Mouse (Mus musculus): ENCODE measurements around the gene Asb6.

Gene Asb6

GRCm38 (mm10) chr2:30830283-30830795, at the start of gene Asb6:
Gene Asb6, minus strand, starts transcription at chr2:30830333.
- no peak for ATAC-seq (ENCODE audit: low TSS enrichment)

DNA sequence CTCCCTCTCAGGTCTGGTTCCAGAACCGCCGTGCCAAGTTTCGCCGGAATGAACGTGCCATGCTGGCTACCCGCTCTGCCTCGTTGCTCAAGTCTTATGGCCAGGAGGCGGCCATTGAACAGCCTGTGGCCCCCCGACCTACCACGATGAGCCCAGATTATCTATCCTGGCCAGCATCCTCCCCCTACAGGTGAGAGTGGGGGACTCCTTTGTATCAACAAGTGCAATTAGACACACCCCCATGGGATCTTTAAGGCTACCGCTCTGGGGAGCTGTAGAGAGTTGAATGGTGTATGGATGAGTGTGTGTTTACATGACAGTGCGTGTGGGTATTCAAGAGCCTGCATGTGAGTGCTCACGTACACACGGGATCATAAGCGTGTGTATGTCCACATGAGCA, 49.3 kb upstream of the Asb6 start:
- no peak for ATAC-seq (ENCODE audit: low TSS enrichment)

- no peak for ATAC-seq (ENCODE audit: low TSS enrichment)
Observed at GRCm38 (mm10) chr2:30875621-30876432, 45.7 kb upstream of the Asb6 start.

DNA sequence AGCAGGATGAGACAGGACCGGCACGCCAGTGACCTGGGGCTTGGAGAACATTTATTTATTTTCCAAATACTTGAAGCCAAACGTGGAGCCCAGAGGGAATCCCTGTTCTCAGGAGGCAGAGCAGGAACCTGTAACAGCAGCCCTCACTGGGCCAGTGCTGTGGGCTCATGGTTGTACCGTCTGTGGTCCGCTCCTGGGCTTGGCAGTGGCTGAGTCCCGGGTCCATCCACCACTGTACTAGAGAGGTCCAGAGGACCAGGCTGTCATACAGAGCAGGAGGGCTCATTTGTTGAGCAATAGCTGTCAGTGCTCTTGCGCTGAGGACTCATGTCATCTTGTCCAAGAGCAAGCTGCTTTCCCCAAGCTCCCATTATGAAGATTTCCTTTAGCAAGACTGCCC, 45.0 kb upstream of the Asb6 start:
- no peak for ATAC-seq (ENCODE audit: low TSS enrichment)

DNA sequence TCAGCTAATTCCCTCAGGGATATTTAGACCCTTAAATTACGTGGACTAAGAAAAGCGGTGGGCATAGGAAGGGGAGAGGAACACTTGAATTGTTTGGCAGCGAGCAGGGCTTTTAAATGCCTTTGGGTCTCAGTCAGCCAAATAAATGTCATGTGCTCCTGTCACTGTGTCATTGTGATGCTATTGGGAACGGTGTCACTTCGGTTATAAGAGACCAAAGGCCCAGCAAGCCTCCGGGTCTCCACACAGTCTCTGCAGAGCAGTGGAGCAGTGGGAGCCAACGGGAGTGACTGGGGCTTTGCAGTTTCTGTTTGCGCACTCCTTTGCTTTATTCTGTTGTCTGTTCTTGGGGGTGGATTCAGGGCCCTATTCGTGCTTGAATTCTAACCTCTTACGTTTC, 44.3 kb upstream of the Asb6 start:
- ATAC-seq (ENCODE audit: low TSS enrichment) = no peak

- ATAC-seq (ENCODE audit: low TSS enrichment) = no peak
Observed at GRCm38 (mm10) chr2:30872669-30873068, 42.5 kb upstream of the Asb6 start.

- no peak for ATAC-seq (ENCODE audit: low TSS enrichment)
Observed at GRCm38 (mm10) chr2:30870863-30871262, 40.7 kb upstream of the Asb6 start.

DNA sequence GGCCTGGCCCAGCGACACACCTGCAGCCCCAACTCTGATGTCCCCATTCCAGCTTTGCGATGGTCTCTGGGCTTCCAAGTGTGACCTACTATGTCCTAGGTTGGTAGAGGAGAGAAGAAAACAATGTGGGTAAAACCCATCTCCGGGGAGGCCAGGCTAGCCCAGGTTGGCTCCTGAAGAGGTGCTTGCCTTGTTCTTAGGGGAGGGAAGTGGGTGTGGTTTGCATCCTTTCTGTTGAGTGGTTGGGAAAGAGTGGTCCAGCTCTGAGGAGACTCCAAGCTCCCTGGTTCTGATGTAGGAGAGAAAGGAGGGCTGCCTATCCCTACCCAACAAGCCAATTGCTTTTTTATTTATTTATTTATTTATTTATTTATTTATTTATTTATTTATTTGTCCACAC, 35.3 kb upstream of the Asb6 start:
- no peak for ATAC-seq (ENCODE audit: low TSS enrichment)

DNA sequence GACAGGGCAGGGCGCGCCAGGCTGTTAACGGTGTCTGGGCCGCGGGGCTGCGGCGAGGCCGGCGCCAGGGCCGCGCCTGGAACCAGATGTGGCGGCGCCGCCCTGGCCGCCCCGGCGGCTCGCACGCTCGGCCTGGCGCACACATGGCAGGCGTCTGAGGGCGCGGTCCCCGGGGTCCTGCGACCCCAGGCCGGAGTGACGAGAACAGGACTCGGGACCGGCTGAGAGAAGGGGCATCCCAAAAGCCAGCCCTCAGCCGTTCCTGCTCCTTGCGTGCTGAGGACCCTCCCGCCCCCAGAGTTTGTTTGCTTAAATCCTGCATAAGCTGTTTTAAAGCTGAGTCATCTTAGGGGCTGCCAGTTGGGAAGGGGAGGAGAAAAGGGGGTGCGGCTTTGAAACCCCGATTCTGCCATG, 34.8 kb upstream of the Asb6 start:
- ATAC-seq (ENCODE audit: low TSS enrichment) = no peak

GRCm38 (mm10) chr2:30863574-30863973, 33.4 kb upstream of the Asb6 start:
- no peak for ATAC-seq (ENCODE audit: low TSS enrichment)

GRCm38 (mm10) chr2:30862081-30862480, 31.9 kb upstream of the Asb6 start:
- ATAC-seq (ENCODE audit: low TSS enrichment) = no peak

GRCm38 (mm10) chr2:30859782-30860181, 29.6 kb upstream of the Asb6 start:
- no peak for ATAC-seq (ENCODE audit: low TSS enrichment)

GRCm38 (mm10) chr2:30857076-30857475, 26.9 kb upstream of the Asb6 start:
- ATAC-seq (ENCODE audit: low TSS enrichment) = 0 out of 2 replicates have a peak, but pooled peaks have one; percentile 41

GRCm38 (mm10) chr2:30852771-30853313, 22.7 kb upstream of the Asb6 start:
- ATAC-seq (ENCODE audit: low TSS enrichment) = no peak

- no peak for ATAC-seq (ENCODE audit: low TSS enrichment)
Observed at GRCm38 (mm10) chr2:30850581-30850980, 20.4 kb upstream of the Asb6 start.

DNA sequence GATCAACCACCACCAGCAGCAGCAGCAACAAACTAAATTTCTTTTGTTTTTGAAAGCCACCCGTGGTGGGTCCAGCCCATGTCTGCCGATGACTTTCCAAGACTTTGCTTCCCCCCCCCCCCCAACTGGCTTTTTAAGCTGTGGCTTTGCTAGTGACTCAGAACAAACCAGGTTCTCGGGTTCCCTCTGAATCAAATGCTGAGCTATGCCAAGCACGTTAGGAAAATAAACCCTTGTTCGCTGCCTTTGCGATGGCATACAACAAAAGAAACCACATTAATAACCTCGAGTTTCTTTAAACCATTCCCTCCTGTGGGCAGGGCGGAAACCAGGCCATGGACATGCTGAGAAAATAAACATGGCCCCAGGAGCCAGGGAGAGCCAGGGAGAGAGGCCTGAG, 18.1 kb upstream of the Asb6 start:
- no peak for ATAC-seq (ENCODE audit: low TSS enrichment)

- ATAC-seq (ENCODE audit: low TSS enrichment) = no peak
Observed at GRCm38 (mm10) chr2:30846723-30847122, 16.6 kb upstream of the Asb6 start.

GRCm38 (mm10) chr2:30846236-30846635, 16.1 kb upstream of the Asb6 start:
- no peak for ATAC-seq (ENCODE audit: low TSS enrichment)

- ATAC-seq (ENCODE audit: low TSS enrichment) = no peak; the same call in 1 of the 2 replicates
Observed at GRCm38 (mm10) chr2:30845152-30846070, 15.3 kb upstream of the Asb6 start.

GRCm38 (mm10) chr2:30842615-30843014, 12.5 kb upstream of the Asb6 start:
- no peak; the same call in 1 of the 2 replicates for ATAC-seq (ENCODE audit: low TSS enrichment)

- ATAC-seq (ENCODE audit: low TSS enrichment) = peak; percentile 73
Observed at GRCm38 (mm10) chr2:30836238-30836990, 6.3 kb upstream of the Asb6 start.

Data from frontal cortex, adult (tissue).